9 mouse cellular contexts compared by ENCODE assay signal in the genomic region with DNA sequence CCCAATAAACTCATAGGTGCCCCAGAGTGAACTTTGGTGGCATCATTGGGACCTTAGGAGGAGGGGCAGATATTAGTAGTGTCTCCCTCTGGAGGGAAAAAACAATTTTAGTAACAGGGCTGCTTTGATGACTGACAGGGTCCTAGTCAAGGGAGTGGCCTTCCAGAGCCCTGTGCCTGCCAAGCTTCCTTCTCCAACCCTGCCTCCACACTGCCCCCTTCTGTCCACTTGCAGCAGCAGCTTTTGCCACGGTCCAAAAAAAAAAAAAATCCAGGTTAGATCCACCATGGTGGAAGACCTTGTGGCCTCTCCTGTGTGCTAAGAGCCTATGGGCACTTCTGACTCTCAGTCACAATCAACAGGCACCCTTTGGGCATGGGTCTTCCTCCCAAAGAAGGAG. TPM values are rescaled to one million over a fixed set of nuclear protein-coding genes. Genes with fewer than 3 reads are reported as not detected.
DNase-seq lines count a peak whose midpoint lies in the region; ATAC-seq and TF ChIP-seq lines count a peak whose summit lies in the region.
"Had no signal": no experiment of that assay in that cellular context is flagged by ENCODE, and none has a peak within 500 bp of the region (broad histone marks: within the 10 kb centered on the region; RNA-seq: fewer than 3 reads in every experiment).

No protein-coding gene starts in this region.

- H3K9me3 ChIP-seq in kidney, embryonic 14.5 days (ENCODE audit: control insufficient read depth, low read length): no peaks in the 10 kb centered on the region
- no peaks in the 10 kb centered on the region for H3K9me3 ChIP-seq in E14TG2a.4 (ENCODE audit: low read length)
- no peaks in the 10 kb centered on the region for H3K9me3 ChIP-seq in limb, embryonic 11.5 days (ENCODE audit: control insufficient read depth, low read length)

- no peaks in the 10 kb centered on the region for H3K36me3 ChIP-seq in kidney, embryonic 14.5 days (ENCODE audit: control insufficient read depth, insufficient read depth, low read length)
- H3K36me3 ChIP-seq in E14TG2a.4 (ENCODE audit: insufficient read depth, low read length): no peaks in the 10 kb centered on the region
- no peaks in the 10 kb centered on the region for H3K36me3 ChIP-seq in limb, embryonic 11.5 days (ENCODE audit: control insufficient read depth, insufficient read depth, low read length)

- peak; percentile 95 for TF ChIP-seq CTCF in E14TG2a.4 (conservative IDR thresholded peaks at IDR 0.05; ENCODE audit: low read length)

- no peak overlapping the region for H3K4me3 ChIP-seq in kidney, embryonic 14.5 days (ENCODE audit: low read length)
- no peak overlapping the region for H3K4me3 ChIP-seq in E14TG2a.4 (replicated peaks; ENCODE audit: low read length)
- no peak overlapping the region for H3K4me3 ChIP-seq in limb, embryonic 11.5 days (ENCODE audit: low read depth, low read length)

- no peak overlapping the region for H3K4me2 ChIP-seq in kidney, embryonic 14.5 days (replicated peaks; ENCODE audit: low read depth, low read length)
- no peak overlapping the region for H3K4me2 ChIP-seq in limb, embryonic 11.5 days (ENCODE audit: low read depth, severe bottlenecking)

- ATAC-seq in kidney, embryonic 14.5 days (ENCODE audit: low FRiP score, low TSS enrichment): no peak
- ATAC-seq in limb, embryonic 11.5 days (ENCODE audit: insufficient number of reproducible peaks, low FRiP score, low TSS enrichment, low read depth): no peak

- H3K9ac ChIP-seq in kidney, embryonic 14.5 days (ENCODE audit: low read depth, low read length): no peak overlapping the region
- H3K9ac ChIP-seq in limb, embryonic 11.5 days (ENCODE audit: low read length): no peak overlapping the region

- 0 out of 2 replicates have a peak, but pooled peaks cover 2% of the 10 kb centered on the region for H3K27me3 ChIP-seq in kidney, embryonic 14.5 days (ENCODE audit: control insufficient read depth, insufficient read depth, low read length)
- H3K27me3 ChIP-seq in E14TG2a.4 (ENCODE audit: insufficient read depth, low read length): peaks cover 7% of the 10 kb centered on the region
- no peaks in the 10 kb centered on the region for H3K27me3 ChIP-seq in limb, embryonic 11.5 days (ENCODE audit: control insufficient read depth, insufficient read depth, low read length)

- H3K4me1 ChIP-seq in kidney, embryonic 14.5 days (ENCODE audit: control insufficient read depth, insufficient read depth, low read length): 0 out of 2 replicates have a peak, but pooled peaks cover 4% of the 10 kb centered on the region
- H3K4me1 ChIP-seq in E14TG2a.4 (replicated peaks; ENCODE audit: low read depth, low read length): peaks cover 38% of the 10 kb centered on the region
- 0 out of 2 replicates have a peak, but pooled peaks cover 4% of the 10 kb centered on the region for H3K4me1 ChIP-seq in limb, embryonic 11.5 days (ENCODE audit: control insufficient read depth, insufficient read depth, low read length)

- 0% methylated on average over 1 of the region's 1 CpGs for WGBS in kidney, embryonic 14.5 days
- 8% methylated on average over 1 of the region's 1 CpGs for WGBS in limb, embryonic 11.5 days

- no peak overlapping the region for H3K27ac ChIP-seq in kidney, embryonic 14.5 days (ENCODE audit: low read depth, low read length)
- H3K27ac ChIP-seq in limb, embryonic 11.5 days (replicated peaks; ENCODE audit: low read depth, low read length): no peak overlapping the region

- DNase-seq in kidney, adult 8-10 months: peak; percentile 39 to 57
- DNase-seq in adrenal gland, adult 2 months: peak; percentile 76
- DNase-seq in gastrocnemius, adult 18-20 months (ENCODE audit: low spot score): peak; percentile 77
- DNase-seq in limb, embryonic 11.5 days (ENCODE audit: low spot score): peak; percentile 77
- DNase-seq in retina, postnatal 1 day: peak; percentile 79
- DNase-seq in left cerebral cortex, adult 8-10 months (ENCODE audit: low spot score in 2 of 2): no peak

RNA-seq across cellular contexts. Expression of gene 5031439G07Rik, which starts 7.6 kb away (rescaled TPM):
- polyA plus RNA-seq in kidney, embryonic 14.5 days (2014; fragmentation: Nextera tagmentation; extraction: Ambion mirVana): 6.6 TPM in 2 replicates
- 10 to 100 TPM; 24.1 to 41.5 TPM for total RNA-seq in adrenal gland, adult 2 months (2021)
- polyA plus RNA-seq in adrenal gland, adult 2 months (2012; rRNA removed): 17.7 and 18.2 TPM in 2 replicates
- total RNA-seq in gastrocnemius, adult 18-20 months (2021): 10 to 100 TPM; 79.2 to 99.4 TPM
- polyA plus RNA-seq in limb, embryonic 11.5 days (2014; fragmentation: Nextera tagmentation; extraction: Ambion mirVana): 9.5 and 19.4 TPM in 2 replicates
- total RNA-seq in left cerebral cortex, adult 8-10 months (2022): 100 to 1,000 TPM; 105 to 107 (median 107) TPM

RNA-seq across cellular contexts. Expression of gene Upk3a, which starts 21.0 kb away (rescaled TPM):
- polyA plus RNA-seq in kidney, embryonic 14.5 days (2014; fragmentation: Nextera tagmentation; extraction: Ambion mirVana): 11.9 and 12.6 TPM in 2 replicates
- total RNA-seq in adrenal gland, adult 2 months (2021): not detected
- polyA plus RNA-seq in adrenal gland, adult 2 months (2012; rRNA removed): not detected in 2 replicates
- not detected for total RNA-seq in gastrocnemius, adult 18-20 months (2021)
- polyA plus RNA-seq in limb, embryonic 11.5 days (2014; fragmentation: Nextera tagmentation; extraction: Ambion mirVana): not detected in 2 replicates
- under 1 TPM in 2 of 4 experiments, not detected in 2; 0.35 to 0.44 TPM for total RNA-seq in left cerebral cortex, adult 8-10 months (2022)
- polyA plus RNA-seq: heart, embryonic 14.5 days had no signal

RNA-seq across cellular contexts. Expression of gene Fam118a, which starts 32.8 kb away (rescaled TPM):
- 17.3 and 23.2 TPM in 2 replicates for polyA plus RNA-seq in kidney, embryonic 14.5 days (2014; fragmentation: Nextera tagmentation; extraction: Ambion mirVana)
- total RNA-seq in adrenal gland, adult 2 months (2021): 10 to 100 TPM in 1 of 2 experiments, 1 to 10 TPM in 1; 6.0 to 12.4 TPM
- polyA plus RNA-seq in adrenal gland, adult 2 months (2012; rRNA removed): 2.4 and 3.0 TPM in 2 replicates
- 1 to 10 TPM; 3.9 to 4.5 TPM for total RNA-seq in gastrocnemius, adult 18-20 months (2021)
- 23.2 and 27.0 TPM in 2 replicates for polyA plus RNA-seq in limb, embryonic 11.5 days (2014; fragmentation: Nextera tagmentation; extraction: Ambion mirVana)
- 10 to 100 TPM; 21.6 to 29.7 (median 22.1) TPM for total RNA-seq in left cerebral cortex, adult 8-10 months (2022)

Comparison
In these comparisons a context has a peak if more than half of its experiments do, and no peak if none do; other contexts are left out.
1. DNase-seq: peak in kidney, adult 8-10 months (2 of 2), adrenal gland, adult 2 months (single experiment), gastrocnemius, adult 18-20 months (single experiment), limb, embryonic 11.5 days (single experiment) and retina, postnatal 1 day (single experiment); none in left cerebral cortex, adult 8-10 months (0 of 2).